Mouse (Mus musculus) heart, embryonic 14.5 days (tissue): ENCODE results near the gene Zfhx3. TPM values are rescaled to one million over a fixed set of nuclear protein-coding genes. Genes with fewer than 3 reads are reported as not detected.
A peak's percentile ranks its signal among the peaks of the same experiment; 100 is the strongest.

Experiments used
- ATAC-seq: fragments of 200-750 bp; cut with Nextera tagmentation; 2 replicates; pipeline ENCODE4 v1.8.0; 2017; ENCODE audit warnings: low read depth, moderate TSS enrichment; ENCODE audit not compliant: insufficient number of reproducible peaks, insufficient read depth, low FRiP score
- H3K27ac ChIP-seq, 2 experiments: fragments of 200-500 bp in 1 of 2; fragments of 300-500 bp in 1 of 2; sonication (generic) in 1 of 2; replicated peaks in 1 of 2; 2 replicates each; pipeline ENCODE4 v1.5.1; 2012 to 2014; ENCODE audit warnings: low read depth in 2 of 2, low read length in 2 of 2, control low read depth in 1 of 2, mild to moderate bottlenecking in 1 of 2, mixed read lengths in 1 of 2; ENCODE audit not compliant: control insufficient read depth in 1 of 2, insufficient read depth in 1 of 2
- H3K27me3 ChIP-seq: fragments of 300-500 bp; sonication (generic); 2 replicates; pipeline ENCODE4 v1.6.1; 2014; ENCODE audit warnings: mild to moderate bottlenecking, low read length, control low read depth; ENCODE audit not compliant: control insufficient read depth, insufficient read depth
- H3K36me3 ChIP-seq: fragments of 300-500 bp; sonication (generic); 2 replicates; pipeline ENCODE4 v1.6.1; 2014; ENCODE audit warnings: mild to moderate bottlenecking, control low read depth, low read length, mixed read lengths; ENCODE audit not compliant: control insufficient read depth, insufficient read depth
- H3K4me1 ChIP-seq, 2 experiments: fragments of 200-500 bp in 1 of 2; fragments of 300-500 bp in 1 of 2; sonication (generic) in 1 of 2; 2 replicates each; pipeline ENCODE4 v1.6.1; 2012 to 2014; ENCODE audit warnings: low read length in 2 of 2, control low read depth in 1 of 2, mixed read lengths in 1 of 2; ENCODE audit not compliant: control insufficient read depth in 2 of 2, insufficient read depth in 2 of 2
- H3K4me2 ChIP-seq: fragments of 300-500 bp; sonication (generic); 2 replicates; pipeline ENCODE4 v1.6.1; 2014; ENCODE audit warnings: mild to moderate bottlenecking, low read length
- H3K4me3 ChIP-seq, 2 experiments: fragments of 200-500 bp in 1 of 2; fragments of 300-500 bp in 1 of 2; sonication (generic) in 1 of 2; 2 replicates each; pipeline ENCODE4 v1.5.1; 2012 to 2014; ENCODE audit warnings: low read length in 2 of 2, mild to moderate bottlenecking in 2 of 2, control low read depth in 1 of 2, low read depth in 1 of 2, moderate library complexity in 1 of 2; ENCODE audit not compliant: control insufficient read depth in 1 of 2, insufficient read depth in 1 of 2
- H3K9ac ChIP-seq: fragments of 300-500 bp; sonication (generic); 2 replicates; pipeline ENCODE4 v1.6.1; 2014; ENCODE audit warnings: mild to moderate bottlenecking, low read length
- H3K9me3 ChIP-seq: fragments of 300-500 bp; sonication (generic); 2 replicates; pipeline ENCODE4 v1.6.1; 2016; ENCODE audit warnings: low read length, control low read depth; ENCODE audit not compliant: control insufficient read depth
- WGBS: fragments of 180-500 bp; shearing (Covaris S2); extraction: QIAGEN DNeasy Blood & Tissue Kit; methylation state at CpG from one replicate; pipeline ENCODE4 v1.1.7; 2014; 5-methylcytosine and 5-hydroxymethylcytosine counted together
- polyA plus RNA-seq: library from polyadenylated mRNA; unstranded; fragments of >200 nt; fragmentation: Nextera tagmentation; extraction: Ambion mirVana; gene quantifications from 2 replicates; pipeline ENCODE4 v1.2.1, GENCODE M21; 2014

The Zfhx3 gene
- polyA plus RNA-seq, 1 experiment from 2014 or later = 6.4 TPM

DNA sequence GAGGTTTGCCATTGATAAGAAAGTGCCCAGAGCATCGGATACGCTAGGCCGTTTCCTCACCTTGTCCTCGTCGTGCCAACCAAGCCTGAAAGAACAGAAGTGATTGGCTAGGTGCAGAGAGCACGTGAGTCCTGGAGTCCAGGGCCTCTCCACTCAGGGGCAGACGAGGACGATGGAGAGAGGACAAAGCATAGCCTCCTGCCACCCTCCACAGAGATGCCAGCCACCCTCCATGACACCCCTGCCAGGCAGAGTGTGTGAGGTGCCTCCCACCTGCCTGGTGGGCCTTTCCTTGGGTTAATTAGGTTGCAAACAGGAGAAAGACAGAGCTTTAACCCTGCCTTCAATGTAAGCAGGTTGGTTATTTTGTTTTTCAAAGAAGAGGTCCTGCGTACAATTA lies 965.6 kb downstream of the Zfhx3 start:
- no peak overlapping the region for H3K9ac ChIP-seq
- H3K27me3 ChIP-seq = no peaks in the 10 kb centered on the region
- no peak overlapping the region for H3K4me2 ChIP-seq
- H3K9me3 ChIP-seq = no peaks in the 10 kb centered on the region
- no peak overlapping the region for H3K4me3 ChIP-seq
- no peak overlapping the region for H3K27ac ChIP-seq
- 78% methylated on average over 9 of the region's 9 CpGs for WGBS
- no peaks in the 10 kb centered on the region for H3K36me3 ChIP-seq
- ATAC-seq = no peak
- H3K4me1 ChIP-seq = peaks cover 8 to 10% of the 10 kb centered on the region in 2 experiments

DNA sequence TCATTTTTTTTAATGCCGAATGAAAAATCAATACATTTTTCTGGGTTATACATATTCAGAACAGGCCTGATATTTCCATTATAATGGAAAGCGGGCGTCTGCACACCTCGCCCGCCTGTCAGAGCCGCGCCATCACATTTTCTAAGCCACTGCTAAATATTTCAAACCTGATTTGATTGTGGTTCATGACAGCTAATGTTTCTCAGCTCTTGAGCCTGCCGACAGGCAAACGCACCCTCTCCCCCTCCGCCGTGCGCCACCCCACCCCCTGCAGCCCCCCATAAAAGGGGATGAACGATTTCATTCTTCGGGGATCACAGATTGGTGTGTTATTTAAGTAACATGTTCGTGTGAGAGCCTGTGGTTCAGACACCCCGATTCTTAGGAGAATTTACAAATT lies 966.1 kb downstream of the Zfhx3 start:
- ATAC-seq = no peak
- WGBS = 82% methylated on average over 16 of the region's 16 CpGs
- peaks cover 8 to 10% of the 10 kb centered on the region in 2 experiments for H3K4me1 ChIP-seq
- no peak overlapping the region for H3K4me2 ChIP-seq
- no peaks in the 10 kb centered on the region for H3K27me3 ChIP-seq
- H3K4me3 ChIP-seq = no peak overlapping the region
- H3K9ac ChIP-seq = no peak overlapping the region
- no peaks in the 10 kb centered on the region for H3K36me3 ChIP-seq
- no peak overlapping the region for H3K27ac ChIP-seq
- H3K9me3 ChIP-seq = no peaks in the 10 kb centered on the region

DNA sequence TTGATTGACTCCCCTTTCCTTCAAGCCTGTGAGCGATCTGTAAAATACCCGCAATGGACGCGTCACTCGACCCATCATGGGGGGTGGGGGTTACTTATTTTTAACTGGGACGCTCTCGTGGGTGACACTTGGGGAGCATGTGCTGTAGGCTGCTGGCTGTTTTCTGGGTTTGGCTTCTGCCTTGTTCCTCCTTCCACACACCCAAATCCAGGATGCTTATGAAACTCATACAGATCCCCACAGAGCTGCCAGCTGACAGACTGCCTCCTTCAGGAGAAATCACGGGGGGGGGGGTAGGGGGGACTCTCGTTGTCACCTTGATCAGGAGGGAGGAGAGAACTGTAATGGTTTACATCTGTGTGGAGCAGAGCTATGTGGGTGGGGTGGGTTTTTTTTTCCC lies 966.6 kb downstream of the Zfhx3 start:
- WGBS = 57% methylated on average over 9 of the region's 9 CpGs

DNA sequence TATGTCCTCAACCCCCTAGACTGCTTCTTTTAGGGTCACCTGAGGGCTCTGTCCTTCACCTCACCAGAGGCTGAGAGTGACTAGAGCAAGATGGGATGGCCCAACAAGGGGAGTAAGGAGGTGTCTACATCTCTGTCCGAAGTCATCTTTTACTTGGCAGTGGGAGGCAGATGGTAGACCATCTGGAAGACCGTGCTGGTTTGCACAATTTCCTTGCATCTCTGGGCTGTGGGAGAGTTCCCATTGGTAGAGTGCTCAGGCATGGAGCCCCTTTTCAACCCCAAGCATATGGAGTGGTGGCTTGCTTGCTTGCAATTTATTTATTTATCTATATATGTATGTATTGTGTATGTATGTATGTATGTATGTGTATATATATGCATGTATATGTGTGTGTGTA lies 967.0 kb downstream of the Zfhx3 start:
- Histone ChIP-seq H3K4me1 (peaks cover 8 to 10% of the 10 kb centered on the region in 2 experiments), H3K9ac (no peak overlapping the region), H3K27me3 (no peaks in the 10 kb centered on the region), H3K4me3 (no peak overlapping the region), H3K9me3 (no peaks in the 10 kb centered on the region), H3K36me3 (no peaks in the 10 kb centered on the region), H3K27ac (no peak overlapping the region), H3K4me2 (no peak overlapping the region)
- ATAC-seq = no peak
- 84% methylated on average over 2 of the region's 2 CpGs for WGBS

More for the DNA sequence above, 966.6 kb downstream of the Zfhx3 start:
- no peak for ATAC-seq
- no peak overlapping the region for H3K27ac ChIP-seq
- H3K4me1 ChIP-seq = peaks cover 8 to 10% of the 10 kb centered on the region in 2 experiments
- H3K9ac ChIP-seq = no peak overlapping the region
- no peaks in the 10 kb centered on the region for H3K27me3 ChIP-seq
- H3K4me3 ChIP-seq = no peak overlapping the region
- H3K9me3 ChIP-seq = no peaks in the 10 kb centered on the region
- H3K4me2 ChIP-seq = no peak overlapping the region
- H3K36me3 ChIP-seq = no peaks in the 10 kb centered on the region

DNA sequence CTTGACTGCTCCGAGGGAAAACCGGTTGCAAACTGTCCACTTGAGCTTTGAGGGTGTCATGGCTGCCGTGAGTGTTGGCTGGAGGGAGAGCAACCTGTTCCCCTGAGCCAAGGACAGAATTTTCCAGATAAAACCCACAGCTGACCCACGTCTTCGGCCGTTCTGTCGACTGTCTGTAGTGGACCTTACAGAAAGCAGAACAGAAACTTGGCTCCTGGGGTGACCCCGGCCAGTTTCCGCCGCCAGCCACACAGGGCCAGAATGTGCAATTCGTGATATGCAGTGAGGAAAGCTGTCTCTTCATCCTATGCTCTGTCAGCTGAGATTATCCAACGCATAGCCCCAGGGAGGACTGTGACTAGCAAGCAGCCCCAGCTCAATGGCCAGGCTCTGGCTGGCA lies 968.4 kb downstream of the Zfhx3 start:
- no peak overlapping the region for H3K9ac ChIP-seq
- H3K4me3 ChIP-seq = no peak overlapping the region
- WGBS = 39% methylated on average over 12 of the region's 12 CpGs
- H3K27ac ChIP-seq = peak overlapping the region; percentile 55
- H3K9me3 ChIP-seq = no peaks in the 10 kb centered on the region
- no peaks in the 10 kb centered on the region for H3K27me3 ChIP-seq
- no peak for ATAC-seq
- no peaks in the 10 kb centered on the region for H3K36me3 ChIP-seq
- H3K4me2 ChIP-seq = no peak overlapping the region
- peaks cover 12 to 18% of the 10 kb centered on the region in 2 experiments for H3K4me1 ChIP-seq

DNA sequence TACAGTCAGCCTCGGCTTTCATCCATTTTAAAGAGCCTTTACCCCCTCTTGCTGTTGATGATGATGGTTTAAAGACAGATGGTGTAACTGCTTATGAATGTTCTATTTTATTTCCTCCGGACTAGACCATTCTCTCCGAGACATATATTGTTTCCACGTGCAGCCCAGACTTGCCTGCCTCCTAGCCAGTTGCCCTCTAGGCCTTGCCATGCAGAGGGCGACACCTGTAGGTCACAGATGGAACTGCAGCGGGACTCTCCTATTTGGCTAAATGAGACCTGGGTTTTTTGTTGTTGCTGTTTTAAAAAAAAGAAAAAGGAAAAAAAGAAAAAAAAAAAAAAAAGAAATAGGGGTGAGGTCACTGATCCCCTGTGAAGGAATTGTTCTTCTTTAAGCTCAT lies 969.1 kb downstream of the Zfhx3 start:
- Histone ChIP-seq H3K4me2 (no peak overlapping the region), H3K9ac (no peak overlapping the region), H3K9me3 (no peaks in the 10 kb centered on the region), H3K4me3 (no peak overlapping the region), H3K27me3 (no peaks in the 10 kb centered on the region), H3K4me1 (peaks cover 15 to 22% of the 10 kb centered on the region in 2 experiments), H3K27ac (peak overlapping the region in 1 of 2 experiments; percentile 55; a peak in 1 of 4 replicates), H3K36me3 (no peaks in the 10 kb centered on the region)
- ATAC-seq = no peak
- WGBS = 11% methylated on average over 6 of the region's 6 CpGs

DNA sequence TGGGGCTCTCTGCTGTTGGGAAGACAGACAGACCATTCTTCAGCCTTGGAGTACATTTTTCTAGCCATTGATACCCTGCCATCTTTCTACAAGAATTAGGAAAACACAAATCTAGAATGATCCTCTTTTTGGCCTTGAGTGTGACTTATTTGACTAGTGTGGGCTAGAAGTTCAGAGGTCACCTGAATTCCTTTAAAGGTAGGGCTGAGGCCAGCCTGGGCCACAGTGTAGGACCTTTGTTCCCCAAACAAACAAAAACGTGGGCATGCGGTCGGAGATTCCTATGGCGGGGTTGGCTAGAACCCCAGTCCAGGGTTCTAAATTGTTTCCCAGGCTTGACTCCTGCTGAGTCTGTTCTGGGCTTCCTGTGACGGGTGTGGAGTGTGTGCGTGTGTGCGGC lies 970.6 kb downstream of the Zfhx3 start:
- Histone ChIP-seq H3K4me1 (peaks cover 15 to 22% of the 10 kb centered on the region in 2 experiments), H3K4me2 (no peak overlapping the region), H3K9me3 (no peaks in the 10 kb centered on the region), H3K36me3 (peaks cover 3% of the 10 kb centered on the region; the same call in 1 of the 2 replicates), H3K27me3 (no peaks in the 10 kb centered on the region), H3K4me3 (no peak overlapping the region), H3K27ac (no peak overlapping the region), H3K9ac (no peak overlapping the region)
- ATAC-seq = no peak
- WGBS = 95% methylated on average over 7 of the region's 7 CpGs

DNA sequence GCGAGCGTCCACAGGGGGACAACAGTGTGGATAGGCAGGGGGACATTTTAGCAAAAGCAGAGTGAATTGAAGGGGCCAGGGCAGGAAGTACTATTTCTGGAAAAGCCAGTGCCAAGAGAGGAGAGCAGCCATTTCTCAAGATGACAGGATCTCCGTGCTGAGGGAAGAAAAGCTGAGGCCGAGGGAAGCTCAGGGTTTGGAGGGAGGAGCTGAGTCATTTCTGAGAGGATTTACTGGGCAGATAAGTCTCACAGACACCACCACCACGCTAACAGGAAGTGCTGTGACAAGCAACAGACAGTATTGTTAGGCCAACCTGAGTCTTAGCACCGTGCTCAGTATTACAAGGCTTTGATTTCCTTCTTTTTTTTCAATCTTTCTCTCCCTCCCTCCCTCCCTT lies 973.0 kb downstream of the Zfhx3 start:
- Histone ChIP-seq H3K4me2 (no peak overlapping the region), H3K9me3 (no peaks in the 10 kb centered on the region), H3K36me3 (peaks cover 3% of the 10 kb centered on the region; the same call in 1 of the 2 replicates), H3K4me1 (peaks cover 14 to 21% of the 10 kb centered on the region in 2 experiments), H3K4me3 (no peak overlapping the region), H3K9ac (peak overlapping the region; percentile 34; the same call in 1 of the 2 replicates), H3K27me3 (no peaks in the 10 kb centered on the region), H3K27ac (peak overlapping the region; percentile 70 to 75)
- ATAC-seq = 0 out of 2 replicates have a peak, but pooled peaks have one; percentile 29
- 25% methylated on average over 6 of the region's 6 CpGs for WGBS
